Mouse (Mus musculus): ENCODE results near the gene Tsc2. TPM values are rescaled to one million over a fixed set of nuclear protein-coding genes. Genes with fewer than 3 reads are reported as not detected.

The Tsc2 gene
- polyA plus RNA-seq, 1 experiment from 2014 or later = 18.6 TPM

DNA sequence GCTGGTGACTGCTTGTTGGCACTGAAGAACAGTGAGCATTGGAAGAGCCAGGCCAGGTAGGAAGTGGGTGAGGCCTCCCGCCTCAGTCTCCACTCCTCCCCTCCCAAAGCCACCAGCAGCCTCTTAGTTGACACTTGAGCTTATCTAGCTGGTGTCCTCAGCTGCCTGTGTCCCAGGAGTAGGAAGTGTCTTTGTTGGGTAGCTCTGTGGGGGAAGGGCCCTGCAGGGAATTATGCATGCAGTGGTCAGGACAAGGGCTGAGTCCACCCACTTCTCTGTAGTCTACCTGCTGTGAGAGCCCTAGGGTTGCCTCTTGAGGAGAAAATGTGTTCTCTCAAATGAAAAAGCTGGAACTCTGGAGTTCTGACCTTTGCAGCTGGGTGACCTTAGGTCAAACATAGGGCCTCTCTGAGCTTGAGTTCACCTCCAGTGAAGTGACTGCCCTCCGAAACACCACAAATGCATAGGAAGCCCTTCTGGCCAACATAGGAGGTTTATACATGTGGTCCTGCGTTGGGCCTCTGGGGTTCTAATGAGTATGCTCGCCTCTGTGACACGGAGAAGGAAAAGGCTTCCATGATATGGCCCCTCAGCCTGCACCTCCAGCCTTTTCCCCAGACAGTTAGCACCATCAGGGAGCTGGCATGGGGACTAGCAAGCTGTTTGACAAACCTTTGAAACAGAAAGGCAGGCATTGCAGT lies 4.5 kb upstream of the Tsc2 start:
- Histone ChIP-seq H3K27me3 (no peaks in the 10 kb centered on the region), H3K4me2 (no peak overlapping the region), H3K36me3 (0 out of 2 replicates have a peak, but pooled peaks cover 4% of the 10 kb centered on the region), H3K4me3 (replicated peaks) (no peak overlapping the region), H3K27ac (no peak overlapping the region), H3K9me3 (replicated peaks) (no peaks in the 10 kb centered on the region), H3K4me1 (replicated peaks) (peaks cover 30% of the 10 kb centered on the region), H3K9ac (0 out of 2 replicates have a peak overlapping the region, but pooled peaks have one; percentile 27)
- no peak for DNase-seq
- no peak for ATAC-seq (ENCODE audit: low read depth)
- WGBS (ENCODE audit: insufficient replicate concordance) = 48% methylated on average over 5 of the region's 5 CpGs

DNA sequence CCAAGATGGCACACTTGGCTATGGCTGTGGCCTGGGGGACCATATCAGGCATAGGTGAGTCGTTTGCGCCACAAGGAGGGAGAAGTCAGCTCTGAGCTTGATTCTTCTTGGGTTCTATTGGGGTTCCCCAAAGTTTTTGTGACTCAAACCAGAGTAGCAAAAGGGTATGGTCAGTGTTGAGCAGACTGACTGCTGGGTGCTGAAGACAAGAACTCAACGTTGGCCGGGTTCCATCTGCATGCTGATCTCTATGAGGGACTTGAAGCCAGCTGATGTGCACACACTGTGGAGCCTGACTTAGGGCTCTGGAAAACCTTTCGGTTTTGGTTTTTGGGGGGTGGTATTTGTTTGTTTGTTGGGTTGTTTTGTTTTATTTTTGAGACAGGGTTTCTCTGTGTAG lies 3.3 kb upstream of the Tsc2 start:
- DNase-seq (no peak), ATAC-seq (ENCODE audit: low read depth) (no peak)
- no peak overlapping the region for H3K27ac ChIP-seq
- H3K9ac ChIP-seq = no peak overlapping the region
- H3K9me3 ChIP-seq (replicated peaks) = no peaks in the 10 kb centered on the region
- WGBS (ENCODE audit: insufficient replicate concordance) = 86% methylated on average over 5 of the region's 5 CpGs
- H3K36me3 ChIP-seq = 0 out of 2 replicates have a peak, but pooled peaks cover 4% of the 10 kb centered on the region
- H3K27me3 ChIP-seq = no peaks in the 10 kb centered on the region
- no peak overlapping the region for H3K4me2 ChIP-seq
- H3K4me1 ChIP-seq (replicated peaks) = peaks cover 36% of the 10 kb centered on the region
- H3K4me3 ChIP-seq (replicated peaks) = no peak overlapping the region

- WGBS (ENCODE audit: insufficient replicate concordance) = 51% methylated on average over 4 of the region's 4 CpGs
- ATAC-seq (ENCODE audit: low read depth) (no peak), DNase-seq (no peak)
- Histone ChIP-seq H3K9me3 (replicated peaks) (no peaks in the 10 kb centered on the region), H3K4me2 (no peak overlapping the region), H3K27me3 (no peaks in the 10 kb centered on the region), H3K36me3 (peaks cover 7% of the 10 kb centered on the region; the same call in 1 of the 2 replicates), H3K27ac (no peak overlapping the region), H3K4me1 (replicated peaks) (peaks cover 36% of the 10 kb centered on the region), H3K4me3 (replicated peaks) (no peak overlapping the region), H3K9ac (no peak overlapping the region)
Observed at GRCm38 (mm10) chr17:24635024-24635423, 2.6 kb upstream of the Tsc2 start.

- no peak overlapping the region for H3K9ac ChIP-seq
- no peak overlapping the region for H3K4me2 ChIP-seq
- H3K36me3 ChIP-seq = peaks cover 18% of the 10 kb centered on the region
- H3K9me3 ChIP-seq (replicated peaks) = no peaks in the 10 kb centered on the region
- H3K4me1 ChIP-seq (replicated peaks) = peaks cover 36% of the 10 kb centered on the region
- no peak for ATAC-seq (ENCODE audit: low read depth)
- 81% methylated on average over 11 of the region's 11 CpGs for WGBS (ENCODE audit: insufficient replicate concordance)
- no peak for DNase-seq
- no peaks in the 10 kb centered on the region for H3K27me3 ChIP-seq
- no peak overlapping the region for H3K4me3 ChIP-seq (replicated peaks)
- H3K27ac ChIP-seq = no peak overlapping the region
Observed at GRCm38 (mm10) chr17:24633831-24634230, 1.4 kb upstream of the Tsc2 start.

DNA sequence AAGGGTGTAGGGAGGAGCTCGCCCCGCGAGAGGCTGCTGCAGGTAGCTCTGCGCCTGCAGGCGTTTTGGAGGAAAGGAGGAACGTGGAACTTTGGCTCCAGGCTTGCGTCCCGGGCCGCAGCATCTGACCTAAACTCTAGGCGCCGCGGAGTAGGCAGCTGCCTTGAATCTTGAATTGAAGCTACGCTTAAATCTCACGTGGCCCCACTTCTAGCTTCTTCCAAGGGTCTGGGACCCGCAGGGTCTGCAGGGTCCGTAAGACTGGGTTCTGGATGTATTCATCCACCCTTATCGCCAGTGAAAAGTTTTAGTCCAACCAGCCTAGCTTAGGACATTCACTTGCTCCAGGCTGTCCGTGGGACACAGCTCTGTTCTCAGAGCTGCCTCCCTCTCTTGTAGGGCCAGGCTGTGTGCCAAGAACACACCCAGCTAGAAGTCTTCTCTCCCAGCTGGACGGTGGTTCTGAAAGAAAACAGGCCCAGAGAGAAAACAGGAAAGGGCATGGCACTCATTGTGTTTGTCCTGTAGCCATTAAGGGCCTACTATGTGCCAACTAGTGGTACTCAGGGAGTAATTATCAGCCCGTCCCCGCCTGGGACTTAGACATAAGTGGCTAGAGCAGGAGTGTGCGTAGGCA lies 501 bp upstream of the Tsc2 start:
- peak overlapping the region; percentile 82 for H3K4me2 ChIP-seq
- peaks cover 25% of the 10 kb centered on the region for H3K36me3 ChIP-seq
- H3K4me3 ChIP-seq (replicated peaks) = peak overlapping the region; percentile 70
- no peaks in the 10 kb centered on the region for H3K27me3 ChIP-seq
- ATAC-seq (ENCODE audit: low read depth) = peak; percentile 13; the same call in 1 of the 2 replicates
- DNase-seq = no peak
- H3K9me3 ChIP-seq (replicated peaks) = no peaks in the 10 kb centered on the region
- WGBS (ENCODE audit: insufficient replicate concordance) = 15% methylated on average over 22 of the region's 22 CpGs
- H3K4me1 ChIP-seq (replicated peaks) = peaks cover 42% of the 10 kb centered on the region
- H3K27ac ChIP-seq = peak overlapping the region; percentile 67
- peak overlapping the region; percentile 79 for H3K9ac ChIP-seq

DNA sequence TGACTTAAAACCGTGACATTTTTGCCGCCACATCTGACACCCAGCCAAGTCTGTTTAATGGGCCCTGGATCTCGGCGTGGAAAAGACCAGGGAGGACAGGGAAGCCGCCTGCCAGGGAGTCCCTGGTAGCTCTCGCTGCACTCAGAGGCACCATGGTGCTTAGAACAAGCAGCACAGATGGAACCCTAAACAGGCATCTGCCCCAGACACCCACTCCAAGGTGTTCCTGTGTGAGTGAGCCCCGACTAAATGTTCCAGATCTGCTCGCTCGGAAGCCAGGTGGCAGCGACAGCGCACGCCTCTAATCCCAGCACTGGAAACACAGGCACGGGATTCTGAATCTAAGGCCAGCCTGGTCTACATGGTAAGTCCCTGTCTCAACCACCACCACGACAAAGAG lies 2.4 kb downstream of the Tsc2 start:
- DNase-seq = no peak
- Histone ChIP-seq H3K4me1 (replicated peaks) (peaks cover 29% of the 10 kb centered on the region), H3K4me3 (replicated peaks) (no peak overlapping the region), H3K4me2 (no peak overlapping the region), H3K9me3 (replicated peaks) (no peaks in the 10 kb centered on the region), H3K9ac (no peak overlapping the region), H3K36me3 (peaks cover 48% of the 10 kb centered on the region), H3K27ac (no peak overlapping the region), H3K27me3 (no peaks in the 10 kb centered on the region)
- 82% methylated on average over 14 of the region's 14 CpGs for WGBS (ENCODE audit: insufficient replicate concordance)
- ATAC-seq (ENCODE audit: low read depth) = no peak

DNA sequence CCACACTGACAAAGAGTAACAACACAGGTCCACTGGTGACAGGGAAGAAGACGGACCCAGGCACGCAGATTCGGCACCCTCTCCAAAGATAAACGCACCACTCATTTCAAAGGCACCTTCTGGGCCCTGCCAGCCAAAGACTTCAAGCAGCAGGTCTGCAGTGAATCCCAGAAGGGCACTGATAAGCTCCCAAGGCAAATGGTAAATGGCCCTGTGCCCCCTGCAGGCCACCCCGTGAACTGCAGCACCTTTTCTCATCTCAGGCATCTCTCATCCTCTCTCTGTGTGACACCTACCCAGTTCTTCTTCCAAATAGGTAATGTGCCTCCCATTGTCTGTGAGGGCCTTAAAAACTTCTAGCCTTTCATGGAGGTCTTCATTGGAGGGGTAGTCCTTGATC lies 3.8 kb downstream of the Tsc2 start:
- 0 out of 2 replicates have a peak, but pooled peaks have one; percentile 7 for ATAC-seq (ENCODE audit: low read depth)
- H3K27me3 ChIP-seq = no peaks in the 10 kb centered on the region
- H3K4me1 ChIP-seq (replicated peaks) = peaks cover 26% of the 10 kb centered on the region
- 16% methylated on average over 5 of the region's 5 CpGs for WGBS (ENCODE audit: insufficient replicate concordance)
- no peak overlapping the region for H3K4me2 ChIP-seq
- H3K9ac ChIP-seq = no peak overlapping the region
- peak; percentile 75 for DNase-seq
- H3K36me3 ChIP-seq = peaks cover 63% of the 10 kb centered on the region
- H3K27ac ChIP-seq = no peak overlapping the region
- no peak overlapping the region for H3K4me3 ChIP-seq (replicated peaks)
- no peaks in the 10 kb centered on the region for H3K9me3 ChIP-seq (replicated peaks)

GRCm38 (mm10) chr17:24625472-24625871 lies 7.0 kb downstream of the Tsc2 start:
- H3K27ac ChIP-seq = no peak overlapping the region
- H3K9ac ChIP-seq = no peak overlapping the region
- WGBS (ENCODE audit: insufficient replicate concordance) = 82% methylated on average over 8 of the region's 8 CpGs
- DNase-seq (no peak), ATAC-seq (ENCODE audit: low read depth) (no peak)
- H3K4me2 ChIP-seq = no peak overlapping the region
- H3K4me1 ChIP-seq (replicated peaks) = peaks cover 7% of the 10 kb centered on the region
- peaks cover 92% of the 10 kb centered on the region for H3K36me3 ChIP-seq
- H3K9me3 ChIP-seq (replicated peaks) = no peaks in the 10 kb centered on the region
- no peak overlapping the region for H3K4me3 ChIP-seq (replicated peaks)
- H3K27me3 ChIP-seq = no peaks in the 10 kb centered on the region

GRCm38 (mm10) chr17:24617561-24618194 lies 14.8 kb downstream of the Tsc2 start:
- H3K4me1 ChIP-seq (replicated peaks) = peaks cover 30% of the 10 kb centered on the region

DNA sequence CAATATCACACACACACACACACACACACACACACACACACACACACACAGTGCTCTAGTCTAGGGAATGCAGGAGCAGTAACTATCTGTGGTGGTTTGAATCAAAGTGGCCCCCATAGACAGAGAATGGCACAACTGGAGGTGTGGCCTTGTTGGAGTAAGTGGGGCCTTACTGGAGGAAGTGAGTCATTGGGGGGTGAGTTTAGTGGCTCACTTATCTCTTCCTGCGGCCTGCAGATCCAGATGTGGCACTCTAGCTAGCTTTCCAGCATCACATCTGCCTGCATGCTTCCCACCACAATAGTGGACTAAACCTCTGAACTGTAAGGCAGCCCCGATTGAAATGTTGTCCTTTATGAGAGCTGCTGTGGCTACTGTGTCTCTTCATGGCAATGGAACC lies 21.7 kb downstream of the Tsc2 start:
- Histone ChIP-seq H3K9me3 (replicated peaks) (no peaks in the 10 kb centered on the region), H3K27me3 (no peaks in the 10 kb centered on the region), H3K4me1 (replicated peaks) (peaks cover 53% of the 10 kb centered on the region), H3K9ac (peak overlapping the region; percentile 41), H3K4me2 (peak overlapping the region; percentile 21; the same call in 1 of the 2 replicates), H3K36me3 (peaks cover 63% of the 10 kb centered on the region), H3K27ac (peak overlapping the region; percentile 90), H3K4me3 (replicated peaks) (no peak overlapping the region)
- WGBS (ENCODE audit: insufficient replicate concordance) = 3% methylated on average over 2 of the region's 2 CpGs
- ATAC-seq (ENCODE audit: low read depth) = peak; percentile 73
- DNase-seq = no peak

More at GRCm38 (mm10) chr17:24617561-24618194, 14.8 kb downstream of the Tsc2 start:
- peak; percentile 97 for ATAC-seq (ENCODE audit: low read depth)
- H3K4me2 ChIP-seq = peak overlapping the region; percentile 46
- 28% methylated on average over 14 of the region's 14 CpGs for WGBS (ENCODE audit: insufficient replicate concordance)
- H3K27me3 ChIP-seq = no peaks in the 10 kb centered on the region
- H3K36me3 ChIP-seq = peaks cover 86% of the 10 kb centered on the region
- H3K27ac ChIP-seq = peak overlapping the region; percentile 90
- 0 out of 2 replicates have a peak overlapping the region, but pooled peaks have one; percentile 7 for H3K4me3 ChIP-seq (replicated peaks)
- H3K9me3 ChIP-seq (replicated peaks) = no peaks in the 10 kb centered on the region
- peak; percentile 76 for DNase-seq
- peak overlapping the region; percentile 67 for H3K9ac ChIP-seq

DNA sequence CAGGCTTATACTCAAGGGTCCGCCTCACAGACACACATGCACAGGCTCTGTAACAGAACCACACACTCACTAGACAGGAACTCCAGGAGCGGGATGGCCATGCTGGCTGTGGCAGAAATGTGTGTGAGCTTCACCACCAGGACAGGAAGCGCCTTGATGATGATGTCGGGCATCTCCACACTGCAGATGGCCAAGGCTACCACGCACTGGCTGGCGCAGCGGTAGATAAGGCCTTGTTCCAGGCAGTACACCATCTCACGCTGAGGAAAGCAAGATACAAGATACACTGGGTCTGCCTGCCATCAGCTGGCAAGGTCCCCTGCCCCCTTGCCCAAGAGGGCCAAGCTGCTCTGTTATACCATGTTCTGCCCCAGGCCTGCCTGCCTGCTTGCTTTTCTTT lies 23.6 kb downstream of the Tsc2 start:
- 22% methylated on average over 8 of the region's 8 CpGs for WGBS (ENCODE audit: insufficient replicate concordance)
- peak overlapping the region; percentile 44 for H3K4me2 ChIP-seq
- H3K4me1 ChIP-seq (replicated peaks) = peaks cover 71% of the 10 kb centered on the region
- H3K9ac ChIP-seq = peak overlapping the region; percentile 57
- no peaks in the 10 kb centered on the region for H3K9me3 ChIP-seq (replicated peaks)
- H3K4me3 ChIP-seq (replicated peaks) = no peak overlapping the region
- peak overlapping the region; percentile 90 for H3K27ac ChIP-seq
- H3K36me3 ChIP-seq = peaks cover 61% of the 10 kb centered on the region
- no peak for DNase-seq
- H3K27me3 ChIP-seq = no peaks in the 10 kb centered on the region
- peak; percentile 87 for ATAC-seq (ENCODE audit: low read depth)

Measured in liver, embryonic 13.5 days (tissue).